Mouse (Mus musculus): Measurements from ENCODE around the gene Prm1. TPM values are rescaled to one million over a fixed set of nuclear protein-coding genes. Genes with fewer than 3 reads are reported as not detected.
A peak's percentile ranks its signal among the peaks of the same experiment; 100 is the strongest.

Gene Prm1
- total and polyA plus RNA-seq, 3 experiments: not detected

DNA sequence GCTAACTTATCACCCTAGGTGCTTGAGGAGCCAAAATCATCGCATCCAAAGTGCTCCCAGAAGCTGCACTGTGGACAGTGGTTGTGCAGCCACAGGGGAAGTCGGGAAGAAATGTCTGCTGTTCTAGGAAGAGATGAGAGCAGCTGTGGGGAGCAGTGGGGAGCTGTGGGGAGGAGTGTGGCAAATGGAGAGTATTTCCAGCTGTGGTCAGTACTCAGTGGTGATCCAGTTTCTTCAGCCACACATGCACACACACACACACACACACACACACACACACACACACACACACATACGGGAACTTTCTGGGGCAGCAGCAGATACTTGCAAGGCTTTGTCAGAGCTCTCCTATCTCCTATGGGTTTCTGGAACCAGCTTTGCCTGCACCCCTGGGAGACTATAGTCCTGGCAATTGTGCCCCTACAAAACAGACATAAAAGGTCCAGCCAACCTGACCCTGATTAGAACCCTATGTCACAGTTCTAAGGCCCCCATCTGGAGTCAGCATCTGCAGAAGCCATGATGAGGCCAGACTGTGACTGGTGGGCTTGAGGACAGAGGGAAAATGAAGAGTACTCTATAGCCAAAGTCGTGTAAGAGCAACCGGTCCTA lies 43.0 kb downstream of the Prm1 start:
- Histone ChIP-seq H3K27me3 (replicated peaks) (no peaks in the 10 kb centered on the region), H3K9me3 (replicated peaks; ENCODE audit: low read length) (no peaks in the 10 kb centered on the region), H3K4me2 (ENCODE audit: insufficient read depth, low read depth, poor library complexity, severe bottlenecking) (no peak overlapping the region), H3K79me2 (replicated peaks; ENCODE audit: control insufficient read depth, extremely low read depth, insufficient read depth, poor library complexity, severe bottlenecking) (no peaks in the 10 kb centered on the region), H3K36me3 (replicated peaks in 1 of 2; ENCODE audit: control insufficient read depth in 1 of 2, insufficient read depth in 1 of 2, low read length in 1 of 2) (no peaks in the 10 kb centered on the region), H3K4me3 (replicated peaks in 1 of 3; ENCODE audit: low read depth in 2 of 3, low read length in 2 of 3, poor library complexity in 1 of 3) (no peak overlapping the region), H3K4me1 (ENCODE audit: control insufficient read depth in 1 of 2, insufficient read depth in 2 of 2) (peaks cover 31 to 53% of the 10 kb centered on the region in 2 experiments), H3K27ac (ENCODE audit: insufficient read depth, low read depth) (no peak overlapping the region), H3K9ac (ENCODE audit: insufficient read depth, low read depth) (no peak overlapping the region)
- in situ Hi-C loops (cut with MboI; ENCODE audit: low pct_ligation_motif_present, low pct_unique_long_range_greater_than_20kb, low sequenced_read_pairs): no loop called here
- no peak for DNase-seq (ENCODE audit: extremely low read depth)
- dilution Hi-C loops (cut with MboI; ENCODE audit: extremely low pct_ligation_motif_present, extremely low pct_unique_long_range_greater_than_20kb, low sequenced_read_pairs): no loop called here
- TF ChIP-seq UBTF (IDR thresholded peaks at IDR 0.05; ENCODE audit: low read depth, low read length) (no peak), SMC3 (IDR thresholded peaks at IDR 0.05; ENCODE audit: low read depth, low read length) (no peak), MYC (IDR thresholded peaks at IDR 0.05; ENCODE audit: low read depth, low read length) (no peak), EP300 (IDR thresholded peaks at IDR 0.05; ENCODE audit: low read length) (no peak), RCOR1 (conservative IDR thresholded peaks at IDR 0.05; ENCODE audit: low read depth, low read length) (no peak), MAZ (IDR thresholded peaks at IDR 0.05; ENCODE audit: low read depth, low read length) (no peak), NELFE (IDR thresholded peaks at IDR 0.05; ENCODE audit: low read depth, low read length) (no peak), CHD1 (IDR thresholded peaks at IDR 0.05; ENCODE audit: low read depth, low read length) (no peak), ZNF384 (IDR thresholded peaks at IDR 0.05; ENCODE audit: low read depth, low read length) (no peak), HCFC1 (IDR thresholded peaks at IDR 0.05; ENCODE audit: low read depth, low read length) (no peak)

DNA sequence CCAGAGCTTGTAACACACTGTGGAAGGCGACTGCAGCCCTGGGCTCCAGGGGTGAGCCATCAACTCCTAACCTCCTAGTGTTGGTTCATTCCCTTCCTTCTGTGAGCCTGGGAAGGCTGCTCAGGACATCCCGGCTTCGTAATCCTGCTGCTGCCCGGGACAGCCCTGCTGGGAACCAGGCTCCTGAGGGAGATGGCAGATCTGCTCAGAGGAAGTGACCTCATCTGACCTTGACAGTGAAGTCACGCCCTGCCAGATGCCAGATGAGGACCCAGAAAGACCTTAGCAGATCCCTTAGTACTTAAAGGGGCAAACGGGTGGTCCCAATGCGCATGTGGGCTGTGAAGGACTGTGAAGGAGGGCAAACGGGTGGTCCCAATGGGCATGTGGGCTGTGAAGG lies 44.5 kb downstream of the Prm1 start:
- DNase-seq (ENCODE audit: extremely low read depth): no peak
- dilution Hi-C loops (cut with MboI; ENCODE audit: extremely low pct_ligation_motif_present, extremely low pct_unique_long_range_greater_than_20kb, low sequenced_read_pairs) (no loop called here), in situ Hi-C loops (cut with MboI; ENCODE audit: low pct_ligation_motif_present, low pct_unique_long_range_greater_than_20kb, low sequenced_read_pairs) (no loop called here)

DNA sequence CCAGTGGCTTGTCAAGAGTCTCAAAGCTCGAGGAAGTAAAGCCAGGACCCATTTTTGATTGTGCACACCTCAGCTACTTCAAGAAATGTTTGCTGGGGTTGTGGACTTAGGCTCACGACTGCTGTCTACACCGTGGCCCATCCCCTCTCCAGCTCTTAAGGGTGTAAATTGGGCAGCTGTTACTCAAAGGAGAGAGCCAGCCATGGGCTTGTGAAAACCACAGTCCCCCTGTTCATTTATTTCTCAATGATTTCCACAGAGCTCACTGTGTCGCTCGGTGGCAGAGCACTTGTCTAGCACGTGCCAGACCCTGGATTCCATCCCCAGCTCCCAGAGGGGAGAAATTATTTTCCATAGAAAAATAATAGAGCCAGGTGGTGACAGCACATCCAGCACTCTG lies 49.5 kb downstream of the Prm1 start:
- Histone ChIP-seq H3K9ac (ENCODE audit: insufficient read depth, low read depth) (no peak overlapping the region), H3K4me3 (replicated peaks in 1 of 3; ENCODE audit: low read depth in 2 of 3, low read length in 2 of 3, poor library complexity in 1 of 3) (no peak overlapping the region), H3K4me1 (ENCODE audit: control insufficient read depth in 1 of 2, insufficient read depth in 2 of 2) (peaks cover 50 to 83% of the 10 kb centered on the region in 2 experiments), H3K79me2 (replicated peaks; ENCODE audit: control insufficient read depth, extremely low read depth, insufficient read depth, poor library complexity, severe bottlenecking) (no peaks in the 10 kb centered on the region), H3K27me3 (replicated peaks) (no peaks in the 10 kb centered on the region), H3K4me2 (ENCODE audit: insufficient read depth, low read depth, poor library complexity, severe bottlenecking) (no peak overlapping the region), H3K27ac (ENCODE audit: insufficient read depth, low read depth) (no peak overlapping the region), H3K9me3 (replicated peaks; ENCODE audit: low read length) (no peaks in the 10 kb centered on the region), H3K36me3 (replicated peaks in 1 of 2; ENCODE audit: control insufficient read depth in 1 of 2, insufficient read depth in 1 of 2, low read length in 1 of 2) (no peaks in the 10 kb centered on the region)
- dilution Hi-C loops (cut with MboI; ENCODE audit: extremely low pct_ligation_motif_present, extremely low pct_unique_long_range_greater_than_20kb, low sequenced_read_pairs): no loop called here
- DNase-seq (ENCODE audit: extremely low read depth): no peak
- TF ChIP-seq UBTF (IDR thresholded peaks at IDR 0.05; ENCODE audit: low read depth, low read length) (no peak), RAD21 (IDR thresholded peaks at IDR 0.05; ENCODE audit: low read depth, low read length) (no peak), JUN (IDR thresholded peaks at IDR 0.05; ENCODE audit: insufficient read depth, low read depth, low read length) (no peak), ETS1 (conservative IDR thresholded peaks at IDR 0.05; ENCODE audit: low read depth, low read length) (no peak), NELFE (IDR thresholded peaks at IDR 0.05; ENCODE audit: low read depth, low read length) (no peak), ZNF384 (IDR thresholded peaks at IDR 0.05; ENCODE audit: low read depth, low read length) (no peak), USF1 (IDR thresholded peaks at IDR 0.05; ENCODE audit: low read depth, low read length) (no peak)
- in situ Hi-C loops (cut with MboI; ENCODE audit: low pct_ligation_motif_present, low pct_unique_long_range_greater_than_20kb, low sequenced_read_pairs): no loop called here

More for the DNA sequence above, 44.5 kb downstream of the Prm1 start:
- peaks cover 31 to 52% of the 10 kb centered on the region in 2 experiments for H3K4me1 ChIP-seq (ENCODE audit: control insufficient read depth in 1 of 2, insufficient read depth in 2 of 2)
- no peak overlapping the region for H3K27ac ChIP-seq (ENCODE audit: insufficient read depth, low read depth)
- no peak overlapping the region for H3K4me2 ChIP-seq (ENCODE audit: insufficient read depth, low read depth, poor library complexity, severe bottlenecking)
- H3K9ac ChIP-seq (ENCODE audit: insufficient read depth, low read depth): no peak overlapping the region
- no peaks in the 10 kb centered on the region for H3K27me3 ChIP-seq (replicated peaks)
- H3K9me3 ChIP-seq (replicated peaks; ENCODE audit: low read length): no peaks in the 10 kb centered on the region
- 0 out of 2 replicates have a peak, but pooled peaks have one; percentile 10 for TF ChIP-seq NRF1 (IDR thresholded peaks at IDR 0.05; ENCODE audit: low read depth, low read length)
- 0 out of 2 replicates have a peak, but pooled peaks have one; percentile 10 for TF ChIP-seq ETS1 (conservative IDR thresholded peaks at IDR 0.05; ENCODE audit: low read depth, low read length)
- no peak for TF ChIP-seq NELFE (IDR thresholded peaks at IDR 0.05; ENCODE audit: low read depth, low read length)
- H3K79me2 ChIP-seq (replicated peaks; ENCODE audit: control insufficient read depth, extremely low read depth, insufficient read depth, poor library complexity, severe bottlenecking): no peaks in the 10 kb centered on the region
- H3K4me3 ChIP-seq (replicated peaks in 1 of 3; ENCODE audit: low read depth in 2 of 3, low read length in 2 of 3, poor library complexity in 1 of 3): peak overlapping the region in 2 of 3 experiments; percentile 7 to 18
- H3K36me3 ChIP-seq (replicated peaks in 1 of 2; ENCODE audit: control insufficient read depth in 1 of 2, insufficient read depth in 1 of 2, low read length in 1 of 2): no peaks in the 10 kb centered on the region
